Mouse (Mus musculus) heart, embryonic 10.5 days (tissue): ENCODE results near the gene Ehd1. TPM values are rescaled to one million over a fixed set of nuclear protein-coding genes. Genes with fewer than 3 reads are reported as not detected.
A peak's percentile ranks its signal among the peaks of the same experiment; 100 is the strongest.

Experiments used
- DNase-seq: peaks from one replicate; pipeline ENCODE4 v3.0.0-alpha.2; 2017; ENCODE audit warnings: low spot score
- H3K27ac ChIP-seq: fragments of 300-500 bp; sonication (generic); 2 replicates; pipeline ENCODE4 v1.5.1; 2016; ENCODE audit warnings: mild to moderate bottlenecking
- H3K27me3 ChIP-seq: fragments of 300-500 bp; sonication (generic); 2 replicates; pipeline ENCODE4 v1.6.1; 2016; ENCODE audit warnings: mild to moderate bottlenecking; ENCODE audit not compliant: poor library complexity, insufficient read depth, severe bottlenecking
- H3K36me3 ChIP-seq: fragments of 300-500 bp; sonication (generic); 2 replicates; pipeline ENCODE4 v1.6.1; 2016; ENCODE audit warnings: mild to moderate bottlenecking, moderate library complexity
- H3K4me1 ChIP-seq: fragments of 300-500 bp; sonication (generic); 2 replicates; pipeline ENCODE4 v1.6.1; 2016; ENCODE audit warnings: mild to moderate bottlenecking
- H3K4me3 ChIP-seq: fragments of 300-500 bp; sonication (generic); 2 replicates; pipeline ENCODE4 v1.5.1; 2016; ENCODE audit warnings: mild to moderate bottlenecking, moderate library complexity
- H3K9me3 ChIP-seq: fragments of 300-500 bp; sonication (generic); 2 replicates; pipeline ENCODE4 v1.6.1; 2016; ENCODE audit warnings: mild to moderate bottlenecking, moderate library complexity
- WGBS: fragments of 180-500 bp; shearing (Covaris S2); methylation state at CpG from one replicate; pipeline ENCODE4 v1.1.7; 2016; 5-methylcytosine and 5-hydroxymethylcytosine counted together
- polyA plus RNA-seq: library from polyadenylated mRNA; unstranded; fragments of >200 nt; fragmentation: Nextera tagmentation; extraction: Ambion mirVana; gene quantifications from 2 replicates; pipeline ENCODE4 v1.2.1, GENCODE M21; 2016

Ehd1 gene
- polyA plus RNA-seq, 1 experiment from 2014 or later, result 89.6 TPM

GRCm38 (mm10) chr19:6240725-6241124 is 35.8 kb upstream of the Ehd1 start:
- Histone ChIP-seq H3K4me1 (peaks cover 23% of the 10 kb centered on the region), H3K27ac (peak overlapping the region; percentile 90; the same call in 1 of the 2 replicates), H3K36me3 (peaks cover 15% of the 10 kb centered on the region), H3K4me3 (peak overlapping the region; percentile 88; the same call in 1 of the 2 replicates), H3K9me3 (no peaks in the 10 kb centered on the region), H3K27me3 (no peaks in the 10 kb centered on the region)
- WGBS, result 27% methylated on average over 5 of the region's 5 CpGs
- DNase-seq, result no peak

GRCm38 (mm10) chr19:6241274-6242107 is 35.0 kb upstream of the Ehd1 start, which contains the start of gene Atg2a:
TSS of gene Atg2a (plus strand) at chr19:6241668.
- H3K4me1 ChIP-seq, result peaks cover 18% of the 10 kb centered on the region
- DNase-seq, result peak; percentile 100
- peaks cover 23% of the 10 kb centered on the region for H3K36me3 ChIP-seq
- WGBS, result under 1% methylated on average over 55 of the region's 55 CpGs
- H3K4me3 ChIP-seq, result peak within 1 kb of the TSS; percentile 88
- H3K9me3 ChIP-seq, result no peaks in the 10 kb centered on the region
- no peaks in the 10 kb centered on the region for H3K27me3 ChIP-seq
- peak within 1 kb of the TSS; percentile 90 for H3K27ac ChIP-seq

GRCm38 (mm10) chr19:6242281-6242680 is 34.2 kb upstream of the Ehd1 start:
- Histone ChIP-seq H3K9me3 (no peaks in the 10 kb centered on the region), H3K27me3 (no peaks in the 10 kb centered on the region), H3K4me1 (peaks cover 16% of the 10 kb centered on the region), H3K36me3 (peaks cover 30% of the 10 kb centered on the region), H3K4me3 (peak overlapping the region; percentile 88), H3K27ac (peak overlapping the region; percentile 90)
- 0% methylated on average over 4 of the region's 4 CpGs for WGBS
- DNase-seq, result no peak

GRCm38 (mm10) chr19:6243226-6243625 is 33.3 kb upstream of the Ehd1 start:
- DNase-seq, result no peak
- Histone ChIP-seq H3K4me3 (no peak overlapping the region), H3K27me3 (no peaks in the 10 kb centered on the region), H3K9me3 (no peaks in the 10 kb centered on the region), H3K36me3 (peaks cover 40% of the 10 kb centered on the region), H3K4me1 (peaks cover 20% of the 10 kb centered on the region), H3K27ac (no peak overlapping the region)
- 80% methylated on average over 5 of the region's 5 CpGs for WGBS

DNA sequence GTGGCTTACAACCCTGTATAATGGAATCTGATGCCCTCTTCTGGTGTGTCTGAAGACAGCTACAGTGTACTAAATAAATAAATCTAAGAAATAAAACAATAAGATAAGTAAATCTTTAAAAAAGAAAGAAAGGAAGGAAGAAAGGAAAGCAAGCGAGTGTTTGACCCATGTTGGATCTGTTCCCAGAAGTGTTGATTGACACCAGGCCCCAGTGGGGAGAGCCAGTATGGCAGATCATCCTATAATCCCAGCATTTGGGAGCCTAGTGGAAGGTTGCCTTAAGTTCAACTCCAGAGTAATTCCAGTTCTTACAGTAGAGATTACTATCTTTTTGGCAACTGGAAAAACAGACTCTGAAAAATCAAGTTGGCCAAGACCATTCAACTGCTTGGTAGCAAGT is 30.7 kb upstream of the Ehd1 start:
- 86% methylated on average over 1 of the region's 1 CpGs for WGBS
- H3K4me3 ChIP-seq, result no peak overlapping the region
- H3K27ac ChIP-seq, result no peak overlapping the region
- DNase-seq, result no peak
- H3K9me3 ChIP-seq, result no peaks in the 10 kb centered on the region
- H3K27me3 ChIP-seq, result no peaks in the 10 kb centered on the region
- peaks cover 20% of the 10 kb centered on the region for H3K4me1 ChIP-seq
- peaks cover 59% of the 10 kb centered on the region for H3K36me3 ChIP-seq

DNA sequence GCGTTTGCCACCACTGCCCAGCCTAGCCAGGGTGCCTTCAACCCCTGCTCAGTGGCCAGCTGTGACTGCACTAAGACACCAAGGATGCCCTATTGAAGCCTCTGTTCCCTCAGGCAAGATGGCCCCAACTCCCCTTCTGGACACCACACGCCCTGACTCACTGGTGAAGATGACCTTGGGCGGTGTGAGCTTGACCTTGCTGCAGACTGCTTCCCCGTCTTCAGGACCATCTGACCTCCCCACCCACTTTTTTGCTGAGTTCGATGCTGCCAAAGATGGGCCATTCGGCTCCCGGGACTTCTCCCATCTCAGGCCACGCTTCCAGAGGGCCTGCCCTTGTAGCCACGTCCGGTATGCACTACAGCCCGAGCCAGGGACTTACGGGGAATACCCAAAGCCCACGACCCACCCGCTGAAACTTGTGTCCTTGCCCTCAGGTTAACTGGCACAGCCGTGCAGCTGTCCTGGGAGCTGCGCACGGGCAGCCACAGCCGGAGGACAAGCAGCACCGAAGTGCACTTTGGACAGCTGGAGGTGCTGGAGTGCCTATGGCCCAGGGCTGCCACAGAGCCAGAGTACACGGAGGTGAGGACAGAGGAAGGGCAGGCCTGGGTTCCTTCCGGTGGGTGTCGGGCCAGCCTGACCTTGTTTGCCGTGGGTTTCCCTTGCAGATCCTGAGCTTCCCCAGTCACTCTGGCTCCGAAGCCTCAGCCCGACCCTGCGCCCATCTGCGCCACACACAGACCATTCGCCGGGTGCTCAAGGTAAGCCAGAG is 28.8 kb upstream of the Ehd1 start:
- Histone ChIP-seq H3K27ac (peak overlapping the region; percentile 16; the same call in 1 of the 2 replicates), H3K27me3 (no peaks in the 10 kb centered on the region), H3K4me1 (peaks cover 13% of the 10 kb centered on the region), H3K9me3 (no peaks in the 10 kb centered on the region), H3K36me3 (peaks cover 77% of the 10 kb centered on the region), H3K4me3 (no peak overlapping the region)
- DNase-seq, result no peak
- 91% methylated on average over 29 of the region's 29 CpGs for WGBS

- DNase-seq, result no peak
- Histone ChIP-seq H3K36me3 (peaks cover 92% of the 10 kb centered on the region), H3K4me1 (peaks cover 9% of the 10 kb centered on the region; the same call in 1 of the 2 replicates), H3K4me3 (no peak overlapping the region), H3K9me3 (no peaks in the 10 kb centered on the region), H3K27ac (no peak overlapping the region), H3K27me3 (no peaks in the 10 kb centered on the region)
- 83% methylated on average over 4 of the region's 4 CpGs for WGBS
Measured at GRCm38 (mm10) chr19:6253021-6253420, 23.5 kb upstream of the Ehd1 start.

DNA sequence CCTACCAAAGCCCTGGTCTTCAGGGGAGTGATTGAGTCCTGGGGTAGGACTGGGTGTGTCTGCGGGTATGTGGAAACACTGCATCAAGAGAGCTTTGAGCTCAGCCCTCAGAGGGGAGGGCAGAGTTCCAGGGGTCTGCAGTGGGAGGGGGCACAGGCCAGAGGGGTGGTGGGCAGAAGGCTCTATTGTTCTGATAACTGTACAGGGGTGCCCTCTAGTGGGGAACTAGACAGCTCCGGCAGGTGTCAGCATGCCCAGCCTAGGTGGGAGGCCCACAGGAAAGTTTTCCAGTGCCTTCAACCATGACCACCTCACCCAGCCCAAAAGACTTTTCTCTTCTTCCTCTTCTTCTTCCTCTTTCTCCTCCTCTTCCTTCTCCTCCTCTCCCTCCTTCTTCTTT is 16.1 kb upstream of the Ehd1 start:
- Histone ChIP-seq H3K4me1 (no peaks in the 10 kb centered on the region), H3K27ac (no peak overlapping the region), H3K27me3 (no peaks in the 10 kb centered on the region), H3K4me3 (no peak overlapping the region), H3K9me3 (no peaks in the 10 kb centered on the region), H3K36me3 (peaks cover 72% of the 10 kb centered on the region)
- 82% methylated on average over 2 of the region's 2 CpGs for WGBS
- no peak for DNase-seq

- Histone ChIP-seq H3K9me3 (no peaks in the 10 kb centered on the region), H3K4me3 (no peak overlapping the region), H3K4me1 (no peaks in the 10 kb centered on the region), H3K36me3 (peaks cover 66% of the 10 kb centered on the region), H3K27me3 (no peaks in the 10 kb centered on the region), H3K27ac (no peak overlapping the region)
- 74% methylated on average over 4 of the region's 4 CpGs for WGBS
- no peak for DNase-seq
Measured at GRCm38 (mm10) chr19:6260946-6261345, 15.6 kb upstream of the Ehd1 start.

DNA sequence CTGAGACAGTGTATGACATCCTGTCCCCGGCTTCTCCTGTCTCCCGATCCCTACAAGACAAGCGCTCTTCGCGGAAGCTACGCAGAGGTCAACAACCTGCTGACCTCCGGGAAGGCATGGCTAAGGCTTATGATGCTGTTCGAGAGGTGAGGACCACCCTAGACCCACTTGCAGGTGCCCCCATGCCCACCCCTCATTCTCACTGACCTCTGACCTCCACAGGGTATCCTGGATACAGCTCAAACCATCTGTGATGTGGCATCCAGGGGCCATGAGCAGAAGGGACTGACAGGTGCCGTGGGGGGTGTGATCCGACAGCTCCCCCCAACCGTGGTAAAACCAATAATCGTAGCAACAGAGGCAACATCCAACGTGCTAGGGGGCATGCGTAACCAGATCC is 15.1 kb upstream of the Ehd1 start:
- no peak overlapping the region for H3K27ac ChIP-seq
- H3K4me1 ChIP-seq, result no peaks in the 10 kb centered on the region
- H3K36me3 ChIP-seq, result peaks cover 62% of the 10 kb centered on the region
- WGBS, result 89% methylated on average over 14 of the region's 14 CpGs
- H3K4me3 ChIP-seq, result no peak overlapping the region
- no peaks in the 10 kb centered on the region for H3K9me3 ChIP-seq
- DNase-seq, result no peak
- H3K27me3 ChIP-seq, result no peaks in the 10 kb centered on the region

- Histone ChIP-seq H3K27me3 (no peaks in the 10 kb centered on the region), H3K27ac (no peak overlapping the region), H3K4me3 (no peak overlapping the region), H3K9me3 (no peaks in the 10 kb centered on the region), H3K36me3 (peaks cover 54% of the 10 kb centered on the region), H3K4me1 (no peaks in the 10 kb centered on the region)
- no peak for DNase-seq
- WGBS, result 58% methylated on average over 7 of the region's 7 CpGs
Measured at GRCm38 (mm10) chr19:6262222-6262621, 14.3 kb upstream of the Ehd1 start.

GRCm38 (mm10) chr19:6262839-6263433 is 13.6 kb upstream of the Ehd1 start:
- H3K4me1 ChIP-seq, result no peaks in the 10 kb centered on the region
- peak overlapping the region; percentile 6; the same call in 1 of the 2 replicates for H3K4me3 ChIP-seq
- no peak overlapping the region for H3K27ac ChIP-seq
- whole genome bisulfite sequencing, result 85% methylated on average over 8 of the region's 8 CpGs
- no peak for DNase-seq
- peaks cover 46% of the 10 kb centered on the region for H3K36me3 ChIP-seq
- no peaks in the 10 kb centered on the region for H3K9me3 ChIP-seq
- H3K27me3 ChIP-seq, result no peaks in the 10 kb centered on the region

DNA sequence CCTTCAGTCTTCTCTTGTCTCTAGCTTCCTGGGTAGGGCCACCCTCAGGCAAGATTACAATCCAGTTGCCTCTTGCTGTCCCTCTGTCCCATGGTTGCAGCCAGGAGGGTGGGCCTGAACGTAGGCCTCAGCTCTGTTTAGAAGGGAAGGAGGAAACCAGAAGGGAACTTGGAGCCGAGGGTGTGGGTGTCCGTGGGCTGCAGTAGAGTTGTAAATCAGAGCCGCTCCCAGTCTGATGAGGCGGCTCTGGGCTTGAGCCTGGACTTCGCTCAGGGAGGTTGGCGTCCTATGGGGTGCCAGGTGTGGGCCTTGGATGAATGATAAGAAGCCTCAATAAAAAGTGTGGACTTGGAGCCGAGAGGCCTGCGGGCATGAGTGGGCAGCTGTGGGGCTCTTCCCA is 12.3 kb upstream of the Ehd1 start:
- no peak for DNase-seq
- H3K4me1 ChIP-seq, result 0 out of 2 replicates have a peak, but pooled peaks cover 2% of the 10 kb centered on the region
- no peaks in the 10 kb centered on the region for H3K27me3 ChIP-seq
- no peak overlapping the region for H3K27ac ChIP-seq
- no peak overlapping the region for H3K4me3 ChIP-seq
- 72% methylated on average over 9 of the region's 9 CpGs for WGBS
- no peaks in the 10 kb centered on the region for H3K9me3 ChIP-seq
- H3K36me3 ChIP-seq, result peaks cover 34% of the 10 kb centered on the region
